Mouse (Mus musculus): ENCODE measurements at regions not wholly inside any gene's neighbourhood (a gene's known extent, or its start where the extent isn't known, plus 50 kb on each side); places are given as distances from the start of the nearest gene placed in this dataset.
A peak's percentile ranks its signal among the peaks of the same experiment; 100 is the strongest.
"Not testable (repeated sequence)": the region's sequence is repeated elsewhere in the genome, so short reads cannot be mapped to it uniquely, and the experiment has no call there.

DNA sequence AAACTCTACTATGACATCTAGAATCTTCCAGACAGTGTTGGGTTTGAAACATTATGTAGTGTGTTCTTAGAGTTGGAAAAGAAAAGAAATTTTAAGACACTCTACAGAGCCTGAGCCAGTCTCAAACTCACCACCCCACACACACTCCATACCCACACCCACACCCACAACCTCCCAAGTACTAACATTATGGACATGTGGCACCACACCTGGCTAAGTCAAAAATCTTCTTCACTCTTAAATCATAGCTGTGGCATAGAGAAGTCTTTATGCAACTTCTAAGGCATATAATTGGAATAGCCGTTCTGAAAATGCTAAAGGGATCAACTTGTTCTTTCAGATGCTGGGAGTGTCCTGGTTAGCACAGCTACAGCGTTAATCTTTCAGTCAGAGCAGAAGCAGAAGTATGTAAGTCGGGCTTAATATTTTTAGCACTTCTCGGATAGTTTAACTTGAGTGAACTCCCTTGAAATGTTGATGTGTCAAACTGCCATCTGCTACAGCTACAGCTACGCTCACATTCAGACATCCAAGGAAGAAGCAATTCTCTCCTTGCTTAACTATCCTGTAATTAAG lies 68.6 kb upstream of the Creb1 start:
- DNase-seq (ENCODE audit: low read depth, low spot score), result no peak

DNA sequence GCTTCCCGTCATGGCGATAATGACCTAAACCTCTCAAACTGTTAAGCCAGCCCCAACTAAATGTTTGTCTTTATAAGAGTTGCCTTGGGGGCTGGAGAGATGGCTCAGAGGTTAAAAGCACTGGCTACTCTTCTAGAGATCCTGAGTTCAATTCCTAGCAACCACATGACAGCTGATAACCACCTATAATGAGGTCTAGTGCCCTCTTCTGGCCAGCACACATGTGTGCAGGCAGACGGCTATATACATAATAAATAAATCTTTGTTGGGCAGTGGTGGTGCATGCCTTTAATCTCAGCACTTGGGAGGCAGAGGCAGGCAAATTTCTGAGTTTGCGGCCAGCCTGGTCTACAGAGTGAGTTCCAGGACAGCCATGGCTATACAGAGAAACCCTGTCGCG lies 70.8 kb upstream of the Creb1 start:
- not testable (repeated sequence) for DNase-seq (ENCODE audit: low read depth, low spot score)

DNA sequence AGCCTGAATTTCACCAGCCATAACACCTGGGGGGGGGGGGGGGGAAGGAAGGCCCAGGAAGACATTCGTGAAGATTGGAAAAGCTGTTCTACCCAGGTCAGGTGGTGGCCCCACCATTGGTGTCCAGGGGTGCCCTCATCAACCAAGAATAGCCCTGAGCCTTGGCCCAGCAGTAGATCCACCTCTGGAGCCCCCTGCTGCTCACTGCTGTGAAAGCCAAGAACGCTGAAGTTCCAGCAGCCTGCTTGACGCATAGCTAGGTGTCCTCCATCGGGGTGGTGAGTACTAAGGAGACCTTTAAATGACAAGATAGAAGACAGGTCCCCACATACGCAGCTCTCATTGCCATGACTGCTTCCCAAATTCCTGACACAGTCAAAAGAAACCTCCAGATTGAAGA lies 74.6 kb upstream of the Creb1 start:
- no peak for DNase-seq (ENCODE audit: low read depth, low spot score)

DNA sequence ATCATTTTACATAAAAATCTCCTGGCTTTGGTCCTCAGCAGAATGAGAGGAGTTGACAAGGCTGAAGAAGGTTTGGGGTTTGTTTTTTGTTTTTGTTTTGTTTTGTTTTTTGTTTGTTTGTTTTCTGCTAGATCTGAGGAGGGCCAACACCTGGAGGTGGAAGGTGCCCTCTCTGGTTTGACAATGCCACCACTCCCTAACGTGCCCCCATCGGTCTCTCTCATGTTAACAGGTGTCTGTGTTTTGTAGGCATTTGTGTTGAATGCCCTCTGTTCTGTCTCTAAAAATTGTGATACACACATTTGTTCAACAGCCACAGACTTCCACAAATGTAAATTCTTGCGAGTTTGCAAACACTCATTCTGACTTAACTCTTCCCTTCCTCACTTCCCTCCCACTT lies 83.3 kb upstream of the Creb1 start:
- DNase-seq (ENCODE audit: low read depth, low spot score), result no peak

DNA sequence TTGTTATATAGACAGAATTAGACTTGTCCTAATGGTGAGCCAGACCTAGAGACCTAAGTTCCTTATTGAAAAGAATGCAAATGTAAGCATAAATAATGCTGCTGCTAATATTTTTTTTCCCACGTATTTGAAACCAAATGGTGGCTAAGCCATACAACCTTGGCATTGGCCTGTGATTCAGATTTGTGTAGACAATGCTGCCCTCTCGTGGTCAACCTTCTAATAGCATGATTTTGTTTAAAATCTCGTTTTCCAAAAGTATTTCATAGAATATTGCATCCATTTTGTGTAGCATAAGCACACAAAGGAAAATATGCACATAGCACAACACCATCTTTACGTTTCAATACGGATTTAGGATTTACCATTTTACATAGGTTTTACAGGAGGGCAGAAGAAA lies 84.4 kb upstream of the Creb1 start:
- peak; percentile 79 for DNase-seq (ENCODE audit: low read depth, low spot score)

DNA sequence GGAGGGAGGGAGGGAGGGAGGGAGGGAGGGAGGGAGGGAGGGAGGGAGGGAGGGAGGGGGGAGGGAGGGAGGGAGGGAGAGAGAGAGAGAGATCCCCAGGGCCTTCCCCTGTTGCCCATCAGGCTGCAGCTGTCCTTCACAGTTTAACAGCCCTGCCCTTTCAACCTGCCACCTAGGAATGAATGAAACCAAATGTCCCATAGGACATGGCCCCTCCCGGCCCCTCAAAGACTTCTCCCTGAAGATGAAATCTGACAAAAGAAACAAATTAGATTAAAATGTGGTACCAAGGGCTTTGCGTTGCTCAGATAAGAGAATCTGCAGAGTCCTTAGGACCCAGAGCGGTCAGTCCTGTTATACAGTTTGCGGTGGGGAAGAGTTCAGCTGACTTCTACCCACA lies 86.0 kb upstream of the Creb1 start:
- peak; percentile 51 for DNase-seq (ENCODE audit: low read depth, low spot score)

DNA sequence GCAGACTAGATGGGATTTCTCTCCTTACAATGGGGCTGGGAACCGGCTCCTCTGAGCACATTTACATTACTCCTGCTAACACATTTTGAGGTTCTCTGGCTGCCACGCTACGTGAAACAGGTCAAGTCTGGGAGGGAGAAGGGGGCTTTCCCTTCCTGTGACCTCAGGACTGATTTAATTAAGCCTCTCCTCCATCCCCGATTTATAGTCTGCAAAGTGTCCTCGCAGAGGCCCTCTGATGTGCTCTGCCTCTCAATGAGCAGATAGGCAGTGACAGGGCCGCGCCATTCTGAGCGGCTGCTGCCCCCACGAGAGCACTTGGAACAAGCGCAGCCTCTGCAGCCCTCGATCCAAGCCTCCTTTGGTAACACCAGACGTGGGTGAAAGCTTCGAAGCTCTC lies 86.5 kb upstream of the Creb1 start:
- DNase-seq (ENCODE audit: low read depth, low spot score), result peak; percentile 85

DNA sequence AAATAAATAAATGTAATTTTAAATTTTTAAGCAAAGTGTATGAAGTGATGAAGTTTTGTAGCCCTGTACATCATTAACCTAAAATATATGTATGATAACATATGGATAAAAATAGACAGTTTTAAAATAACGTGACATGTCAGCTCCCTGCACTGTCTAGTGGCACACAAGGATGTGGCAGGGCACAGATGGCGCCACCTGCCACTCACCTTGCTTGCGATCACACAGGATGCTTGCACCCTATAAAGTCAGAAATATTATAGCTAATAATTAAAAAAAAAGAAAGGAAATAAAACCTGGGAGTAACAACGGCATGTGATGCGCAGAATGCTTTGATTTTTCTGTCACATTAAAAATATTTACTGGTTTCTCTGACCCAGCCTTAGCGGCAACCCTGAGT lies 89.0 kb upstream of the Creb1 start:
- no peak for DNase-seq (ENCODE audit: low read depth, low spot score)

DNA sequence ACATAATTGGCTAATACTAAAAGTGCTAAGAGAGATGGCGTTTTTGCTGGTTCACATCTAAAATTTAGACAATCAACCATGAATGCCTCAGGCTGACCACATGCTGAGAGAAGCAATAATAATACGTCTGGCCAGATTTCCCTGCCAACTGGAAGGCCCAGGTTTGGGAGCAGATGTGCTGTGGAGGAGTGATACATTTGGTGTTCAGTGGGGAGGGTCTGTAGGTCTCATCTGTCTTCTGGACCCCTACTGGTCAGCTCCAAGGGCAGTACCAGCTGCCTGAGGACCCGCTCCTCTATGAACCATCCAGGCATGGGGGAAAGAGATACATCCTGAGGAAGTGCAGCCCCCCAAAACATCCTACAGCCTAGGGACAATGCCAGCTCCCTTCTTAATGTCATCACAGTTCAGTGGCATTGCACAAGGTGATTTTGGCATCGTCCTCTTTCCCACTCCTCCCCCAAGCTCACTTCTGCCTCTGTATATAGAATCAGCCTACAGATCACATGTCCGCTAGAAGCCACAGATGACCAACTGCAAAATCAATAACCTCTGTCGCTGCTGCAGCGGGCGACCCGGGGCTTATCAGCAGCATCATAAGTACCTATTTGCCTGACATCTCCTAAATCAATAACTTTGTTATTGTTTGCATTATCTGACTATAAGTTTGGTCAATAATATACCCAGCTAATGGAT lies 90.1 kb upstream of the Creb1 start:
- no peak for DNase-seq (ENCODE audit: low read depth, low spot score)

DNA sequence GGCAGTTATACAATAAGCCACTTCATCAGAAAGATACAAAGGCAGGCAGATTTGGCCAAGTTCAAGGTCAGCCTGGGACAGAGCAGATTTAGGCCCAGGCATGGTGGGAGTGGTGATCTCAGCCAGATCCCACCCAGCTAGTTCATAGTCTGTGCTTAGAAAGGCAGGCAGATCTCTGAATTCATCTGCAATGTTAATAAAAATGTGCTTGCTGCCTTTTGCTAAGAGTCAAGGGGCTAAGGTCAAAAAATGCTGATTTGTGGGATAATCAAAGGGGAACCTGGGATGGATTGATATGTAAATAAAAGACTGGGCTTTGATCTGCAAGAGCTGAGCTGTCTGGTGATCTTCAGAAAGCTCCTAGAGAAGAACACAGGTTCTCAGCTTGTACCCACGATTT lies 109.2 kb upstream of the Creb1 start:
- no peak for DNase-seq (ENCODE audit: low read depth, low spot score)

DNA sequence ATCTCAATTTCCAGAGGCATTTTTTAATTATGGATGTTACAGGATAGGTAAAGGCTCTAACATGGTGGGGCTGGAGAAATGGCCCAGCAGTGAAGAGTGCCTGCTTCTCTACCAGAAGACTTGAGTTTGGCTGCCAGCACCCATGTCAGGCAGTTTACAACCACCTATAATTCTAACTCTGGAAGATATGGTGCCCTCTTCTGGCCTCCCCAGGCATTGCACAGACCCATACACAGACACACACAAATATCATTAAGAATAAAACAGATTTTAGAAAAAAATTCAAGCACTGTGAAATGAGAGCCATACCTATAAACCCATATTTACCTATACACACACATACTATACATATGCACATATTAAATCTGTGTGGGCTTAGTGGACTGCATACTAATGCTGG lies 113.9 kb upstream of the Creb1 start:
- DNase-seq (ENCODE audit: low read depth, low spot score), result no peak

DNA sequence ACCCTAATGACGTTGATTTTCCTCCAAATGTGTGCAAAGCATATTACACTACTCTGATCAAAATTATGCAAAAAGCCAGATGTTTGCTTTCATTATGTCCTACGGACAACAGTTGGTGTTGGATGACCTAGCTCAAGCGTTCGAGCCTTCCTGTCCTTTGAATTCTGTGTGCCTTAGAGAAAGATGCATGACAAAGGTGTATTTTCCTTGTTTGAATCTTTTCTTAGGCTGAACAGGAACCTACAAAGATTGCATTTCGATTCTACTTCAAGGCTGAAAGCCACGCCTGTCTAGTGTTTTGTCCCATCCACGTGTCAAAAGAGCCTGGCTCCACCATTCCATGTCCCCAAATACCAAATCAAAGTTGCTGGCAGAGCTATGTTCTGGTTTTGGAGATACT lies 116.5 kb upstream of the Creb1 start:
- DNase-seq (ENCODE audit: low read depth, low spot score), result no peak

DNA sequence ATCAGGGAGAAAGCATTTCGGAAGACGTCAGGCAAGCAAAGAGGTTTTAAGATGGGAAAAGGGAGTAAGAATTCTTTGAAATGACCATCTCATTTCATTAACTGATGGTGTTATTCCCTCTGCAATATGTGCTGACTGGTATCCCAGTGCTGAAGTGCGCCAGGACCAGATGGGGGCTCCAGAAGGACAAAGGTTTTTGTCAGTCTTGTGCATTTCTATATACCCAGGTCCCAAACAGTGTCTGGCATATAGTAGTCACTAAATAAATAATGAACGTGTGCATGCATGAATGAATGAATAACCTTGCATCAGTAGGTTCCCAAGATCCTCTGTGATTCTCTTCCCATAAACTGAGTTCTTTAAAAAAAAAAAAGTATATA lies 119.3 kb upstream of the Creb1 start:
- no peak for DNase-seq (ENCODE audit: low read depth, low spot score)

DNA sequence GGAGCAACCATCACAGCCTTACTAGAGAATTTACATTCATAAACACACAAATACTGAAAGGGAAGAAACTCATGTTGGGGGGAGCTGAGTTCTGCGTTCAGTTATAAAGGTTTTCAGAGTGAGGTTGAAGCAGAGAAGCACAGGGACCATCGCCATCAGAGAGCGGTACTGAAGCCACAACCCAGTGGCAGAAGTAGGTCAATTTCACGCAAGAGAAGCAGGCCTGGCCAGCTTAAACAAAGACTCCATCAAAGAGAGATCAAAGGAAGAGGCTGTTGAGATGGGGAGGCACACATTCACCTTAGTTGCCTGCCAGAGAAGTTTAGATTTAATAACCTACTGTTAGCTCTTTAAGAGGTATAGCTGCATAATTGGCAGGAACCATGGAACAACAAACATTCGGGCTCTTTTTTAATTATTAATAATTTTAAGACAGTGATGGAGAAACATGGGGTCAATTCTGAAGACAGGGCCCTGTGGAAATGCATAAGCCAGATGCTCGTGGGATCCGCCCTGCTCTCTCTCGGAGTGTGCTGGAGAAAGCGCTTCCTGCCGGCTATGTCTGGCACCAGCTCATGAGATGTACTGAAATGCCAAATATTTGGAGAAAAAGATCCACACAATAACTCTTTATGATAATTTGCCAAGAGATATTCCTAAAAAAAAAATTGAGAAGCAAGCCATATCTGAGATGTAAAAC lies 119.8 kb upstream of the Creb1 start:
- DNase-seq (ENCODE audit: low read depth, low spot score), result no peak

DNA sequence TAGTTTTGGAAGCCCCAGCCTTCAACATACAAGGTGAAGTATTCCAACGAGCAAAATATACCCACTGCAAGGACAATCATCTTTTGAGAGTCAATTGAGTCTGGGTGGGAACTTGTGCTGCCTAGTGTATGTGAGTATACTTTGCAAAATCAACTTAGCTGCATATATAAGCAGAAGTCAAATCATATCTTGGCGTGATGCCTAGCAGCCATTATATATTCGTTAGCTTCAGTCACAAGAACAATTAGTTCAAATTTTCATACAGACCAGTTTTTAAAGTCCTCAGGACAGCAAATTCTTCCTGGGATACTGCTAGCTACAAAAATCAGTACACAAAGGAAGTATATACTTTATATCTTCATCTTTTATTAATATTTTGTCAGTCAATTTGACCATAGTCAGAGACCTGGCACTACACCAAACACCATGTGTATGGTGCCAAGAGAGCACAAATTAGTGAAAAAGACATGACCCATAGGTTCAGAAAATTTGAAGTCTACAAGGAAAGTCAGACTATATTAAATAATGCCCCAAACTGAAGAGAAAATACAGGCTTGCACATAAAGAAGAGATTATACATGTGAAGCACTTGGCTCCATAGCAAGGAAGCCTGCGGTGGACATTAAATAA lies 120.5 kb upstream of the Creb1 start:
- no peak for DNase-seq (ENCODE audit: low read depth, low spot score)

DNA sequence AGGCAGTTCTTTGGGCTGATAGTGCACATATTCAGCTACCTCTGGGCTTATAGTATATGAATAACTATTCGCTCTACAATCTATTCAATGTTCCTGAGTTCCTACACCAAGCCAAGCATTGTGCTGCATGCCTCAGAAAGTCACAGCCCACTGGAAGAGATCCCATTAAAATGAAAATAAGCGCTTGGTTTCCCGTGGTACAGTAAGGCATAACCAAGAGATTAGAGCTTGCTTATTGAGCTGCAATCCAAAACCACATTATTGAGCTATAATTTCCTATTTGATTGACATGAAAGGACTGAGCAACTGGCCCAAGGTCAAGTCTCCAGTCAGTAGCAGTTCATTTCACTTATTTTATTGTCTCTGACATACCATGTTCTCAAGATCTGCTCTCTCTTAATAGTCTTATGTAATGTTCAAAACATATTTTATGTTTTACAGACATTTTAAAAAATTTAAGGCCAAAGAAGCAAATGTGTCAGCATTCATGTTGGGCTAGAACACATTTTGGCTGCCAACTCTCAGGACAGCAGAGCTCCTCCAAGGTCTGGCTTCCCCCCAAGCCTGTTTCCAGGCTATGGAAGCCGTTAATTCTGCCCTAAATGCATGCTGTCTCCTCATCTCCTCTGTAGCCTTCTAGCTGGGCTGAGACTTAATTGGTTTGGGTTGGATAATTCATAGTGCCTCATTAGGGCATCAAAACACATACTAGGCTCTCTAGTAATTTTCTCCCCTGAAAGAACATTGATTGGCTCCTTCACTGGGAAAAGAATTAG lies 123.5 kb upstream of the Creb1 start:
- no peak for DNase-seq (ENCODE audit: low read depth, low spot score)

DNA sequence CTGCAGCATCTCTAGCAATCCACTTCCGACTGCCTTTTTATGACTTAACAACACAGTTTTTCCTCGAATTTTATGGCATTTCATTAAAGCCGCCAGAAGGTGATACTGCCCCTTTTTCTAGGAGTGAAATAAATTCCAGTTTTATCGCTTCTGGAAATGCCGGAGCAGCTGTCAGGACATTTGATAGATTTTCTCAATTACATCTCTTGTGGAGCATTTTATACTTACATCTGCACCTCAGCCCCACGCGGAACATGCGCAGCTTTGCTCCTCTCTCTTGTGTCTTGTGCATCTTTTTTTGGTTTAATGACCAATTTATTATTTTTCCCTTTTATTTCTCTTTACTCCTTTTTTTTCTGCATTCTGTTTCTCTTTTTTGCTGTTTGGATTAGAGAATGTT lies 140.9 kb upstream of the Creb1 start:
- DNase-seq (ENCODE audit: low read depth, low spot score), result no peak

DNA sequence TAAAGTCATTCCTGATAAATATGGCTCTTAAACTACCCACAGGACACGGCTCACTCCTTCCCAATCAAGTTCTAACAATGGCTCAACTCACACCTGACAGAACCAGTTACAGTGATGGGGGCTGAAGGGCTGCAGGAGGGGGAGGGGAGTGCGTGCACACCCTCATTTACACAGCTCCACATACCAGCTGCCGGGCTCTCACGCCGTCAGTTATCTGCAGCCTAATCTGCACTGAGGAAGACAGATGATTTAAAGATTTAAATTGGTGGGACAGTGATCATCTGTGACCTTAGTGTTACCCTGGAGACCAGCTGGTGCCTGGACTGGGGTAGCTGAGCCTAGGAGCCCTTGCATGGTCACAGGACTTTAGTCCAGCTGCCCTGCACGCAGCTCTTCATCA lies 151.2 kb upstream of the Creb1 start:
- DNase-seq (ENCODE audit: low read depth, low spot score), result peak; percentile 73

DNA sequence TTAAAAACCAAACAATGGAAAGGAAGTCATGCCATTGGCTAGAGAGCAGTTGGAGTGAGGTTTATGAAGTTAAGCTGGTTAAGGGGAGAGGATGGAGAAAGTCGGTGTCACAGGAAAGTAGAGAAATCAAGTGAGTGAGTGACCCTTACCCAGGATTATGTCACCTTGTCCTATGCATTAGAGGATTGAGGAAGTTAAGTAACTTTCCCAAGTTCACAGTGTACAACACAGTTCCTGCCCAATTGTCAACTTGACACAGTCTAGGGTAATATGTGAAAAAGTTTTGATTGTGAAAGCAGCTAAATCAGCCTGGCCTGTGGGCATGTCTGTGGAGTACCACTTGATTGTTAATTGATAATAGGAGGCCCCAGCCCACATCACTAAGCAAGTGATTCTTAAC lies 156.0 kb upstream of the Creb1 start:
- not testable (repeated sequence) for DNase-seq (ENCODE audit: low read depth, low spot score)

DNA sequence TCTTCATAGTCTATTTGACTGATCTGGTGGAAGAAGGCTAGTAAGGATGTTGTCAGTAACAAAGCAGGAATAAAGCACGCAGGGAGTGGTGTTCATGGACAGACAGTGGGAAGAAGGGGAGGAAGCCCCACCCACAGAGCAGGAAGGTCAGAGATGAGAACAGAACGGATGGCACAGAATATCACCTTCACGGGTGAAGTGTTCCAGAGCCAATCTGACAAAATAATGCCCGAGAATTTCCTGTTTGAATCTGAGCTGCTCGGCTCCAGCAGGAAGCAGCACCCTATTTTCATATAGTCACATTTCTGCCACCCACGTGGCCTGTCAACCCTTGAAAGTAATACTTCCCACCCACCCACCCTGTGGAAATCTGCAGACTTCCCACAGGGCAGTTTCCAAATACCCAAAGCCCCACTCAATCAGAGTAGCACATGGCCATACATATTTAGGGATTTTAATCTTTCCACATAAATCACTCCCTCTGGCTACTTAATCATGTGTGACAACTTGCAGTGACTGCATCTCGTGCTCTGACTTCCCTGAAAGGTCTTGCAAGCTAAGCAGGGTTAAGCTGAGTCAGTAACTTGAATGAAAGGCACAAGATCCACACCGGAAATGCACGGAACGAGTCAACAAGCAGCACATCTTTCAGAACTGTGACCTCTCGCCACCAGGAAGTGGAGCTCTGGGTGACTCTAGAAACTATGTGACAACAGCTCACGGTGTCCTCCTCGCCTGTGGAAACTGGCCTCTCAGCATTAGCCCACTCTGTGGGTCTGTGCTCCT lies 158.0 kb upstream of the Creb1 start:
- DNase-seq (ENCODE audit: low read depth, low spot score), result no peak

DNA sequence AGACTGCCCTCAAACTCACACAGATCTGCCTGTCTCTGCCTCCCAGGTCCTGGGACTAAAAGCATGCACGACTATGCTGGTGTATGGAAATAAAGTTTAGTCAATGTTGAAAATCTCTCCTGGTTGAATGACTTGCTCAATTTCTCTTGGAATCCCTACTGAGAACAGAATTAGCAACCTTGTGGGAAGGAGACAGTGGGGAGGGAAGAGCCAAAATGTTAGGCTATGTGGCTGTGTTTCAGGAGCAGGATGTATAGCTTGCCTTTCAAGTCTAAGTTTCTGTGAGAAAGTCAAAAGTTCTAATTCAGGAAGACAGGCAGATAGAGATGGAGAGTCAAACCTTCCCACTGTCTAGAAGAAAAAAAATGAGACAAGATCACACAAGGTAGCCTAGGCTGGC lies 168.3 kb upstream of the Creb1 start:
- no peak for DNase-seq (ENCODE audit: low read depth, low spot score)
